In genomic region chr3:137014686-137015085, GRCm38 (mm10) we compare ENCODE assay signal across 15 mouse cellular contexts.
DNase-seq lines count a peak whose midpoint lies in the region; ATAC-seq and TF ChIP-seq lines count a peak whose summit lies in the region.
"Had no signal": no experiment of that assay in that cellular context is flagged by ENCODE, and none has a peak within 500 bp of the region (broad histone marks: within the 10 kb centered on the region; RNA-seq: fewer than 3 reads in every experiment).

No protein-coding gene starts in this region.

- TF ChIP-seq CTCF in kidney, postnatal 0 days (IDR thresholded peaks at IDR 0.05; ENCODE audit: low read depth) = no peak
- no peak for TF ChIP-seq CTCF in brain, embryonic 14.5 days (IDR thresholded peaks at IDR 0.05; ENCODE audit: borderline replicate concordance, extremely low read depth, insufficient read depth, insufficient read length)

- H3K27ac ChIP-seq in kidney, postnatal 0 days = no peak overlapping the region
- H3K27ac ChIP-seq in limb, embryonic 11.5 days (replicated peaks; ENCODE audit: low read depth, low read length) = no peak overlapping the region
- H3K27ac ChIP-seq: forebrain, embryonic 12.5 days; liver, embryonic 13.5 days; neural tube, embryonic 12.5 days had no signal

- ATAC-seq in kidney, postnatal 0 days (replicated peaks; ENCODE audit: low FRiP score, low read depth) = no peak
- no peak for ATAC-seq in limb, embryonic 11.5 days (ENCODE audit: insufficient number of reproducible peaks, low FRiP score, low TSS enrichment, low read depth)
- ATAC-seq in frontal cortex, adult (ENCODE audit: low TSS enrichment) = no peak
- ATAC-seq in monocyte, adult 5-6 weeks (replicated peaks; ENCODE audit: insufficient number of reproducible peaks, low FRiP score, low TSS enrichment, poor library complexity, severe bottlenecking) = no peak
- ATAC-seq: Patski had no signal

- WGBS in kidney, postnatal 0 days = 66% methylated on average over 2 of the region's 2 CpGs
- WGBS in limb, embryonic 11.5 days = 68% methylated on average over 2 of the region's 2 CpGs

- no peak for TF ChIP-seq POLR2A in brain, embryonic 14.5 days (IDR thresholded peaks at IDR 0.05; ENCODE audit: borderline replicate concordance, extremely low read depth, insufficient read depth, insufficient read length, poor library complexity, severe bottlenecking)

- H3K4me3 ChIP-seq in kidney, postnatal 0 days (replicated peaks; ENCODE audit: low read depth, low read length) = no peak overlapping the region
- no peak overlapping the region for H3K4me3 ChIP-seq in limb, embryonic 11.5 days (ENCODE audit: low read depth, low read length)
- H3K4me3 ChIP-seq: forebrain, embryonic 12.5 days; heart, embryonic 12.5 days; liver, embryonic 13.5 days; neural tube, embryonic 12.5 days had no signal

- no peak overlapping the region for H3K4me2 ChIP-seq in kidney, postnatal 0 days (ENCODE audit: low read length)
- no peak overlapping the region for H3K4me2 ChIP-seq in limb, embryonic 11.5 days (ENCODE audit: low read depth, severe bottlenecking)
- H3K4me2 ChIP-seq: forebrain, embryonic 12.5 days; heart, embryonic 12.5 days; liver, embryonic 13.5 days; neural tube, embryonic 12.5 days had no signal

- no peaks in the 10 kb centered on the region for H3K4me1 ChIP-seq in kidney, postnatal 0 days (replicated peaks; ENCODE audit: insufficient read depth, low read length)
- no peaks in the 10 kb centered on the region for H3K4me1 ChIP-seq in limb, embryonic 11.5 days (ENCODE audit: control insufficient read depth, insufficient read depth, low read length)
- H3K4me1 ChIP-seq: forebrain, embryonic 12.5 days; heart, embryonic 12.5 days; liver, embryonic 13.5 days; neural tube, embryonic 12.5 days had no signal

- H3K9me3 ChIP-seq in kidney, postnatal 0 days (replicated peaks; ENCODE audit: low read length) = no peaks in the 10 kb centered on the region
- no peaks in the 10 kb centered on the region for H3K9me3 ChIP-seq in limb, embryonic 11.5 days (ENCODE audit: control insufficient read depth, low read length)
- H3K9me3 ChIP-seq: forebrain, embryonic 12.5 days; heart, embryonic 12.5 days; liver, embryonic 13.5 days; neural tube, embryonic 12.5 days had no signal

- H3K27me3 ChIP-seq in kidney, postnatal 0 days (ENCODE audit: insufficient read depth, low read length) = no peaks in the 10 kb centered on the region
- H3K27me3 ChIP-seq in limb, embryonic 11.5 days (ENCODE audit: control insufficient read depth, insufficient read depth, low read length) = no peaks in the 10 kb centered on the region
- H3K27me3 ChIP-seq: forebrain, embryonic 12.5 days; heart, embryonic 12.5 days; liver, embryonic 13.5 days; neural tube, embryonic 12.5 days; Patski had no signal

- H3K9ac ChIP-seq in kidney, postnatal 0 days (ENCODE audit: low read depth, low read length) = no peak overlapping the region
- no peak overlapping the region for H3K9ac ChIP-seq in limb, embryonic 11.5 days (ENCODE audit: low read length)
- H3K9ac ChIP-seq: forebrain, embryonic 12.5 days; heart, embryonic 12.5 days; liver, embryonic 13.5 days; neural tube, embryonic 12.5 days had no signal

- no peaks in the 10 kb centered on the region for H3K36me3 ChIP-seq in kidney, postnatal 0 days (ENCODE audit: insufficient read depth, low read length)
- H3K36me3 ChIP-seq in limb, embryonic 11.5 days (ENCODE audit: control insufficient read depth, insufficient read depth, low read length) = no peaks in the 10 kb centered on the region
- H3K36me3 ChIP-seq: forebrain, embryonic 12.5 days; heart, embryonic 12.5 days; liver, embryonic 13.5 days; neural tube, embryonic 12.5 days had no signal

- DNase-seq in kidney, postnatal 0 days (ENCODE audit: low spot score) = peak; percentile 73
- no peak for DNase-seq in kidney, adult 8-10 months
- DNase-seq in ES-CJ7 (ENCODE audit: low read depth, low spot score) = peak; percentile 39
- DNase-seq in brain, embryonic 14.5 days (ENCODE audit: low read depth) = peak; percentile 13
- DNase-seq in limb, embryonic 11.5 days (ENCODE audit: low spot score) = peak; percentile 61
- DNase-seq in spleen, postnatal 10 days (ENCODE audit: low spot score in 2 of 2) = no peak
- DNase-seq: cerebellum, adult 18-20 months; kidney, adult 18-20 months; liver, embryonic 13.5 days had no signal

Comparison
In these comparisons a context has a peak if more than half of its experiments do, and no peak if none do; other contexts are left out.
1. DNase-seq: peak in kidney, postnatal 0 days (single experiment), ES-CJ7 (single experiment), brain, embryonic 14.5 days (single experiment) and limb, embryonic 11.5 days (single experiment); none in kidney, adult 8-10 months (0 of 2) and spleen, postnatal 10 days (0 of 2).